Mouse (Mus musculus) embryonic fibroblast, embryonic 13.5 days (primary cell): ENCODE measurements around the gene Farp1.

ENCODE experiments used
- CTCF ChIP-seq: IDR thresholded peaks from 2 replicates; pipeline ENCODE4 v1.5.1; 2011; ENCODE audit warnings: mild to moderate bottlenecking, control low read depth, low read length, moderate library complexity, borderline replicate concordance; ENCODE audit not compliant: insufficient read depth
- POLR2A ChIP-seq: IDR thresholded peaks from 2 replicates; pipeline ENCODE4 v1.6.1; 2011; ENCODE audit warnings: low read depth, mild to moderate bottlenecking, control low read depth, low read length, moderate library complexity

DNA sequence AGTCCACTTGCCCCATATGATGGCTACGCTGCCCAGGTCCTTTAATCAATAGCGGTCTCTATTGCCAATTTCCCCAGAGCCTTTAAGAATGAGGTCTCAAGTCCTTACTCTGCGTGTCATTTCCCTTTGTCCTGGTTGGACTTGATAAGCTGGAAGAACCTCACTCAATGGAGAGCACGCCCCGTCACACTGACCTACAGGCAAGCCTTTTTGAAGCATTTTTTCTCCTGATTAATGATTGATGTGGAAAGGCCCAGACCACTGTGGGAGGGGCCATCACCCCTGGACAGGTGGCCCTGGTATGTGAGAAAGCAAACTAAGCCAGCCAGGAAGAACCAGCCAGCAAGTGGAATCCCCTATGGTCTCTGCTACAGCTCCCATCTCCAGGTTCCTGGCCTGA is 263.5 kb downstream of the Farp1 start:
- no peak for TF ChIP-seq POLR2A
- no peak for TF ChIP-seq CTCF
